ENCODE assay signal across 12 mouse cellular contexts in the genomic region with DNA sequence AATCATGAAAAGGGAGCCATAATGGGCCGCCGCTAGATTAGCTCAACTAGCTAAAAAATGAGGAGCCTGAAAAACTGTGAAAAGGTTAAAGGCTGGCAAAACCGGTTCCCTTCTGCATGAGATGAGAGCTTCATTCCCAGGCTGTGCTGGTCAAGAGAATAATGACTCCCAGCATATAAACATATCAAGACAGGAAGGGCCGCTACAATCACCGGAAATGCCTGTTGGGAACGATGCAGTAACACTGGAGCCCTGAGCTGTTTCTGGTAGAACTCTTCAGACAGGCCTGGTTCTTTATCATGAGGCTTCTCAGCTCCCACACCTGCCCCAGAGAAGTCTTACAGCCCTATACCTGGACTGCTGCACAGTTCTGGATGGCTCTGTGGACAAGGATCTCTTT. TPM values are rescaled to one million over a fixed set of nuclear protein-coding genes. Genes with fewer than 3 reads are reported as not detected.
DNase-seq lines count a peak whose midpoint lies in the region; ATAC-seq and TF ChIP-seq lines count a peak whose summit lies in the region.
"Had no signal": no experiment of that assay in that cellular context is flagged by ENCODE, and none has a peak within 500 bp of the region (broad histone marks: within the 10 kb centered on the region; RNA-seq: fewer than 3 reads in every experiment).

No protein-coding gene starts in this region.

- no peak overlapping the region for H3K9ac ChIP-seq in hindbrain, embryonic 13.5 days
- H3K9ac ChIP-seq in hindbrain, postnatal 0 days (replicated peaks; ENCODE audit: low read length) = no peak overlapping the region
- H3K9ac ChIP-seq in heart, embryonic 16.5 days (ENCODE audit: low read length) = no peak overlapping the region
- H3K9ac ChIP-seq: limb, embryonic 12.5 days had no signal

- DNase-seq in hindbrain, postnatal 0 days (ENCODE audit: low spot score) = no peak
- DNase-seq in kidney, postnatal 10 days = peak; percentile 52
- peak; percentile 12 for DNase-seq in skeletal muscle tissue, adult 2 months (ENCODE audit: low read depth, low spot score)
- no peak for DNase-seq in right cerebral cortex, adult 2 months (ENCODE audit: low spot score in 2 of 2)
- no peak for DNase-seq in right cerebral cortex, postnatal 4 days
- no peak for DNase-seq in gastrocnemius, adult 8-10 months (ENCODE audit: low spot score in 2 of 2)
- DNase-seq: cerebellum, adult 8-10 months had no signal

- H3K36me3 ChIP-seq in hindbrain, embryonic 13.5 days = peaks cover 81% of the 10 kb centered on the region
- peaks cover 43% of the 10 kb centered on the region for H3K36me3 ChIP-seq in hindbrain, postnatal 0 days (ENCODE audit: insufficient read depth, low read length)
- H3K36me3 ChIP-seq in heart, embryonic 16.5 days (ENCODE audit: control insufficient read depth, insufficient read depth) = peaks cover 55% of the 10 kb centered on the region

- 0 out of 2 replicates have a peak overlapping the region, but pooled peaks have one; percentile 20 for H3K27ac ChIP-seq in hindbrain, embryonic 13.5 days
- no peak overlapping the region for H3K27ac ChIP-seq in hindbrain, postnatal 0 days
- peak overlapping the region; percentile 70 for H3K27ac ChIP-seq in heart, embryonic 16.5 days (ENCODE audit: low read length)
- H3K27ac ChIP-seq: limb, embryonic 12.5 days had no signal

- H3K4me3 ChIP-seq in hindbrain, embryonic 13.5 days = no peak overlapping the region
- H3K4me3 ChIP-seq in hindbrain, postnatal 0 days (ENCODE audit: low read length) = no peak overlapping the region
- no peak overlapping the region for H3K4me3 ChIP-seq in heart, embryonic 16.5 days (ENCODE audit: low read length)
- H3K4me3 ChIP-seq: limb, embryonic 12.5 days; myocyte had no signal

- ATAC-seq in hindbrain, embryonic 13.5 days (ENCODE audit: low FRiP score) = no peak
- ATAC-seq in hindbrain, postnatal 0 days = no peak
- ATAC-seq in heart, embryonic 16.5 days (replicated peaks; ENCODE audit: extremely low read depth, insufficient read depth, low FRiP score) = peak; percentile 71
- ATAC-seq: hindbrain, embryonic 16.5 days had no signal

- H3K4me1 ChIP-seq in hindbrain, embryonic 13.5 days (replicated peaks) = no peaks in the 10 kb centered on the region
- no peaks in the 10 kb centered on the region for H3K4me1 ChIP-seq in hindbrain, postnatal 0 days (ENCODE audit: insufficient read depth, low read length)
- H3K4me1 ChIP-seq in heart, embryonic 16.5 days (ENCODE audit: control insufficient read depth, insufficient read depth, low read length) = no peaks in the 10 kb centered on the region
- H3K4me1 ChIP-seq: limb, embryonic 12.5 days had no signal

- H3K9me3 ChIP-seq in hindbrain, embryonic 13.5 days = no peaks in the 10 kb centered on the region
- H3K9me3 ChIP-seq in hindbrain, postnatal 0 days (ENCODE audit: low read length) = no peaks in the 10 kb centered on the region
- no peaks in the 10 kb centered on the region for H3K9me3 ChIP-seq in heart, embryonic 16.5 days (replicated peaks; ENCODE audit: control insufficient read depth, low read length)
- H3K9me3 ChIP-seq: limb, embryonic 12.5 days had no signal

- no peak overlapping the region for H3K4me2 ChIP-seq in hindbrain, embryonic 13.5 days
- H3K4me2 ChIP-seq in hindbrain, postnatal 0 days (ENCODE audit: low read depth, low read length) = no peak overlapping the region
- H3K4me2 ChIP-seq in heart, embryonic 16.5 days (ENCODE audit: low read depth, low read length) = no peak overlapping the region
- H3K4me2 ChIP-seq: limb, embryonic 12.5 days had no signal

- WGBS in hindbrain, embryonic 13.5 days = 87% methylated on average over 6 of the region's 6 CpGs
- 92% methylated on average over 6 of the region's 6 CpGs for WGBS in hindbrain, postnatal 0 days
- 74% methylated on average over 6 of the region's 6 CpGs for WGBS in heart, embryonic 16.5 days

- no peaks in the 10 kb centered on the region for H3K27me3 ChIP-seq in hindbrain, embryonic 13.5 days
- H3K27me3 ChIP-seq in hindbrain, postnatal 0 days (ENCODE audit: insufficient read depth, low read length) = no peaks in the 10 kb centered on the region
- H3K27me3 ChIP-seq in heart, embryonic 16.5 days (ENCODE audit: control insufficient read depth, insufficient read depth, low read length) = no peaks in the 10 kb centered on the region
- H3K27me3 ChIP-seq: limb, embryonic 12.5 days had no signal

- no peak for TF ChIP-seq CTCF in hindbrain, postnatal 0 days (IDR thresholded peaks at IDR 0.05; ENCODE audit: low read depth)

RNA-seq across cellular contexts. Expression of a gene that starts 31.8 kb away (rescaled TPM):
- polyA plus RNA-seq in hindbrain, embryonic 13.5 days (2015; fragmentation: Nextera tagmentation; extraction: Ambion mirVana) = 53.9 and 57.7 TPM in 2 replicates
- total RNA-seq in hindbrain, postnatal 0 days (2014; rRNA removed) = 58.8 and 60.7 TPM in 2 replicates
- polyA plus RNA-seq in hindbrain, postnatal 0 days (2015; fragmentation: Nextera tagmentation; extraction: Ambion mirVana) = 36.9 and 38.3 TPM in 2 replicates
- polyA plus RNA-seq in heart, embryonic 16.5 days (2015; fragmentation: Nextera tagmentation; extraction: Ambion mirVana) = 18.7 and 20.6 TPM in 2 replicates
- total RNA-seq in gastrocnemius, adult 8-10 months (2022) = 10 to 100 TPM; 27.4 to 33.8 (median 29.9) TPM

RNA-seq across cellular contexts. Expression of a gene that starts 45.4 kb away (rescaled TPM):
- polyA plus RNA-seq in hindbrain, embryonic 13.5 days (2015; fragmentation: Nextera tagmentation; extraction: Ambion mirVana) = 87.8 and 88.6 TPM in 2 replicates
- 40.5 and 49.8 TPM in 2 replicates for total RNA-seq in hindbrain, postnatal 0 days (2014; rRNA removed)
- polyA plus RNA-seq in hindbrain, postnatal 0 days (2015; fragmentation: Nextera tagmentation; extraction: Ambion mirVana) = 65.3 and 71.0 TPM in 2 replicates
- 40.1 and 49.2 TPM in 2 replicates for polyA plus RNA-seq in heart, embryonic 16.5 days (2015; fragmentation: Nextera tagmentation; extraction: Ambion mirVana)
- total RNA-seq in gastrocnemius, adult 8-10 months (2022) = 1 to 10 TPM; 5.3 to 6.8 (median 5.6) TPM

Comparison
In these comparisons a context has a peak if more than half of its experiments do, and no peak if none do; other contexts are left out.
1. DNase-seq: peak in kidney, postnatal 10 days (single experiment) and skeletal muscle tissue, adult 2 months (single experiment); none in hindbrain, postnatal 0 days (single experiment), right cerebral cortex, adult 2 months (0 of 2), right cerebral cortex, postnatal 4 days (single experiment) and gastrocnemius, adult 8-10 months (0 of 2).